Mouse (Mus musculus) embryonic fibroblast, embryonic 13.5 days (primary cell): ENCODE measurements around the gene Lpin1.

Experiments used
- CTCF ChIP-seq: IDR thresholded peaks from 2 replicates; pipeline ENCODE4 v1.5.1; 2011; ENCODE audit warnings: mild to moderate bottlenecking, control low read depth, low read length, moderate library complexity, borderline replicate concordance; ENCODE audit not compliant: insufficient read depth
- POLR2A ChIP-seq: IDR thresholded peaks from 2 replicates; pipeline ENCODE4 v1.6.1; 2011; ENCODE audit warnings: low read depth, mild to moderate bottlenecking, control low read depth, low read length, moderate library complexity

GRCm38 (mm10) chr12:16600374-16600773 lies 10.4 kb downstream of the Lpin1 start:
- TF ChIP-seq CTCF (no peak), POLR2A (no peak)
